Mouse (Mus musculus) kidney, postnatal 0 days (tissue): Measurements from ENCODE around the gene Gramd1a. TPM values are rescaled to one million over a fixed set of nuclear protein-coding genes. Genes with fewer than 3 reads are reported as not detected.

ENCODE experiments used
- ATAC-seq: fragments of 200-750 bp; cut with Nextera tagmentation; replicated peaks from 2 replicates; pipeline ENCODE4 v1.8.0; 2017; ENCODE audit warnings: low read depth, moderate number of reproducible peaks, moderate TSS enrichment, moderate library complexity; ENCODE audit not compliant: low FRiP score
- DNase-seq: peaks from one replicate; pipeline ENCODE4 v3.0.0-alpha.2; 2016; ENCODE audit warnings: low spot score
- H3K27ac ChIP-seq: fragments of 300-500 bp; sonication (generic); 2 replicates; pipeline ENCODE4 v1.5.1; 2014; ENCODE audit warnings: mild to moderate bottlenecking
- H3K27me3 ChIP-seq: fragments of 300-500 bp; sonication (generic); 2 replicates; pipeline ENCODE4 v1.6.1; 2014; ENCODE audit warnings: low read length, mixed read lengths; ENCODE audit not compliant: insufficient read depth
- H3K36me3 ChIP-seq: fragments of 300-500 bp; sonication (generic); 2 replicates; pipeline ENCODE4 v1.6.1; 2014; ENCODE audit warnings: low read length, mixed read lengths; ENCODE audit not compliant: insufficient read depth
- H3K4me1 ChIP-seq: fragments of 300-500 bp; sonication (generic); replicated peaks from 2 replicates; pipeline ENCODE4 v1.6.1; 2014; ENCODE audit warnings: antibody characterized with exemption, low read length, mixed read lengths; ENCODE audit not compliant: insufficient read depth
- H3K4me2 ChIP-seq: fragments of 300-500 bp; sonication (generic); 2 replicates; pipeline ENCODE4 v1.6.1; 2014; ENCODE audit warnings: mild to moderate bottlenecking, low read length, moderate library complexity, mixed read lengths
- H3K4me3 ChIP-seq: fragments of 300-500 bp; sonication (generic); replicated peaks from 2 replicates; pipeline ENCODE4 v1.5.1; 2014; ENCODE audit warnings: low read depth, low read length
- H3K9ac ChIP-seq: fragments of 300-500 bp; sonication (generic); 2 replicates; pipeline ENCODE4 v1.6.1; 2014; ENCODE audit warnings: low read depth, low read length
- H3K9me3 ChIP-seq: fragments of 300-500 bp; sonication (generic); replicated peaks from 2 replicates; pipeline ENCODE4 v1.6.1; 2016; ENCODE audit warnings: low read length, inconsistent platforms, mixed read lengths
- CTCF ChIP-seq: IDR thresholded peaks from 2 replicates; pipeline ENCODE4 v1.5.1; 2016; ENCODE audit warnings: antibody characterized with exemption, low read depth, mild to moderate bottlenecking, moderate library complexity
- WGBS: fragments of 180-500 bp; shearing (Covaris S2); extraction: QIAGEN DNeasy Blood & Tissue Kit; methylation state at CpG from one replicate; pipeline ENCODE4 v1.1.7; 2014; 5-methylcytosine and 5-hydroxymethylcytosine counted together
- polyA plus RNA-seq: library from polyadenylated mRNA; unstranded; fragments of >200 nt; fragmentation: Nextera tagmentation; extraction: Ambion mirVana; gene quantifications from 2 replicates; pipeline ENCODE4 v1.2.1, GENCODE M21; 2015

Gramd1a gene
- polyA plus RNA-seq, 1 experiment from 2014 or later, result 36.3 TPM

DNA sequence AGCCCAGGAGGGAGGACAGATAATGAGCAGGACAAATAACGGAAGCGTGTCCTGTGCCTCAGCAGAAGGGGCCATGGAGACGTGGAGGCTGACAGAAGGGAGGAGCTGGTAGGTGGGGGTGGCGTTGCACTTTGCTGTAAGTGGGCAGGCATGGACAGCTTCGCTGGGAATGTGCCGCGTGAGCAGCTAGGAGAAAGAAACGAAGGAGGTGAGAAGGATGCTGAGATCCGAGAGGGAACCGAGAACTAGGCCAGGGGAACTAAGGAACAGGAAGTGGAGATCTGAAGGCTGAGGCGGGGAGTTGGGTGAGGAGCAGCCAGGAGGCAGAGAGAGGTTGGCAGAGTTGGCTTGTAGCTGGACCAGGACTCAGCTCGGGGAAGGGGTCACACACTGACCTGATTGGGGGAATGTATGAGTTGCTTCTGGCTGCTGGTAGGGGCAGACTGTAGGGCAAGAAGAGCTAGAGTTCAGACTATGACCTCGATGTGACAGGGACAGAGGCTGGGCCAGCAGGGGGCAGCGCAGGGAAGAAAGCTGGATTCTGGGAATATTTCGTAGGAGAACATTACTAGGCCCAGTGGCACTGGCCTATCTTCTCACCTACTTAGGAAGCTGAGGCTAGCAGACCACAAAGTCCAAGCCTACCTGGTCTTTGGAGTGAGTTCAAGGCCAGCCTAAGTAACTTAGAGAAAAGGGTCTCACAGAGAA is 50.5 kb downstream of the Gramd1a start:
- no peak overlapping the region for H3K27ac ChIP-seq
- H3K9ac ChIP-seq, result no peak overlapping the region
- DNase-seq (no peak), ATAC-seq (no peak)
- 37% methylated on average over 15 of the region's 15 CpGs for WGBS
- H3K4me2 ChIP-seq, result no peak overlapping the region
- H3K27me3 ChIP-seq, result no peaks in the 10 kb centered on the region
- no peaks in the 10 kb centered on the region for H3K4me1 ChIP-seq
- no peaks in the 10 kb centered on the region for H3K9me3 ChIP-seq
- H3K4me3 ChIP-seq, result no peak overlapping the region
- no peaks in the 10 kb centered on the region for H3K36me3 ChIP-seq
- TF ChIP-seq CTCF, result peak; percentile 70

DNA sequence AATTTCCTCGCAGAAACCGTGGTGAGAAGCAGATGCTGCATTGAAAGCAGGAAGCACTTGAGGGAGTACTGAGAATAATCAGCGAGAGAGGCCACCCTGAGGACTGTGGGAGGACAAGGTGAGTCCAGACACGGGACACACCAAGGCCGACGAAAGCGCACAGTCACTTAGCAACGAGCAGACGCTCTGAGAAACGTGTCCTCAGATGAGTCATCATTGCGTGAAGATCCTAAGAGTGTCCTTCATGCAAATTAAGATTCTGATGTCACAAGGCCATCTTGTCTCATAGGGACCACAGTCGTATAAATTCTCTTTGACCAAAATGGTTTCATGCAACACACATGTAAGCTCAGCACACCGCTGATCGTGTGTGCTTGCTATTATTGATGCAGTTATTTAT is 54.9 kb downstream of the Gramd1a start:
- ATAC-seq (no peak), DNase-seq (no peak)
- TF ChIP-seq CTCF, result no peak
- Histone ChIP-seq H3K4me2 (no peak overlapping the region), H3K9ac (no peak overlapping the region), H3K27ac (no peak overlapping the region), H3K9me3 (no peaks in the 10 kb centered on the region), H3K4me3 (no peak overlapping the region), H3K27me3 (no peaks in the 10 kb centered on the region), H3K36me3 (no peaks in the 10 kb centered on the region), H3K4me1 (no peaks in the 10 kb centered on the region)
- WGBS, result 77% methylated on average over 14 of the region's 14 CpGs

DNA sequence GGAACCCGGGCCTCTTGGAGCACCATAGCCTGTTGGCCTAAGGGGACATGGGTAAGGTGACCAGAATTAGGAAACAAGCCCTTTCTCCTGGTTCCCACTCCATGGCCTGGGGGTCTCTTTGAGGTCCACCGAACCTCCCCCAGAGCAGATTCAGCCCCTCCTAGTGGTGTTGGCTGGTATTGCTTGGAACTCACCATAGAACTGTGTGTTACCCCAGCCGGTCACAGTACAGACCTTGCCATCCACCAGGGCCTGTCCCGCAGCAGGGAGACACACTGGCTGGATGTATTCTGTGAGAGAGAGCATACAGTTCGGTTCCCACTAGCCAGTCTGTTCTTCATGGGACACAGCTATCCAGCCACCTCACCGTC is 56.1 kb downstream of the Gramd1a start:
- no peak for ATAC-seq
- H3K27me3 ChIP-seq, result no peaks in the 10 kb centered on the region
- WGBS, result 91% methylated on average over 6 of the region's 6 CpGs
- H3K4me2 ChIP-seq, result no peak overlapping the region
- no peaks in the 10 kb centered on the region for H3K36me3 ChIP-seq
- peak; percentile 23; the same call in 1 of the 2 replicates for TF ChIP-seq CTCF
- no peak for DNase-seq
- no peak overlapping the region for H3K9ac ChIP-seq
- no peaks in the 10 kb centered on the region for H3K4me1 ChIP-seq
- no peak overlapping the region for H3K27ac ChIP-seq
- no peaks in the 10 kb centered on the region for H3K9me3 ChIP-seq
- H3K4me3 ChIP-seq, result no peak overlapping the region

- H3K27ac ChIP-seq, result no peak overlapping the region
- no peaks in the 10 kb centered on the region for H3K27me3 ChIP-seq
- ATAC-seq (no peak), DNase-seq (no peak)
- H3K9ac ChIP-seq, result no peak overlapping the region
- H3K4me2 ChIP-seq, result no peak overlapping the region
- H3K4me1 ChIP-seq, result no peaks in the 10 kb centered on the region
- no peak overlapping the region for H3K4me3 ChIP-seq
- 76% methylated on average over 22 of the region's 22 CpGs for WGBS
- H3K36me3 ChIP-seq, result no peaks in the 10 kb centered on the region
- TF ChIP-seq CTCF, result peak; percentile 44; the same call in 1 of the 2 replicates
- H3K9me3 ChIP-seq, result no peaks in the 10 kb centered on the region
Observed at GRCm38 (mm10) chr7:31098697-31099611, 56.7 kb downstream of the Gramd1a start.

- ATAC-seq, result peak; percentile 90
- no peak overlapping the region for H3K9ac ChIP-seq
Observed at GRCm38 (mm10) chr7:31097583-31098248, 58.0 kb downstream of the Gramd1a start.

More at GRCm38 (mm10) chr7:31097583-31098248, 58.0 kb downstream of the Gramd1a start:
- H3K4me1 ChIP-seq, result no peaks in the 10 kb centered on the region
- H3K36me3 ChIP-seq, result no peaks in the 10 kb centered on the region
- H3K27me3 ChIP-seq, result no peaks in the 10 kb centered on the region
- no peaks in the 10 kb centered on the region for H3K9me3 ChIP-seq
- no peak overlapping the region for H3K4me3 ChIP-seq
- WGBS, result 48% methylated on average over 20 of the region's 20 CpGs
- peak overlapping the region; percentile 38 for H3K4me2 ChIP-seq
- DNase-seq, result peak; percentile 97
- TF ChIP-seq CTCF, result peak; percentile 97
- no peak overlapping the region for H3K27ac ChIP-seq
